In genomic region chr1:151864326-151864725, GRCm38 (mm10) we compare ENCODE assay signal across 13 mouse cellular contexts.
"Had no signal": no experiment of that assay in that cellular context is flagged by ENCODE, and none has a peak within 500 bp of the region (broad histone marks: within the 10 kb centered on the region; RNA-seq: fewer than 3 reads in every experiment).

No protein-coding gene starts in this region.

- H3K9me3 ChIP-seq: liver, embryonic 13.5 days; midbrain, embryonic 12.5 days; midbrain, embryonic 15.5 days; neural tube, embryonic 13.5 days had no signal

- H3K4me3 ChIP-seq: liver, embryonic 13.5 days; midbrain, embryonic 12.5 days; midbrain, embryonic 15.5 days; myocyte; neural tube, embryonic 13.5 days had no signal

- H3K27me3 ChIP-seq: liver, embryonic 13.5 days; midbrain, embryonic 12.5 days; midbrain, embryonic 15.5 days; neural tube, embryonic 13.5 days had no signal

- H3K4me2 ChIP-seq: liver, embryonic 13.5 days; midbrain, embryonic 12.5 days; midbrain, embryonic 15.5 days; neural tube, embryonic 13.5 days had no signal

- H3K27ac ChIP-seq: hindbrain, postnatal 0 days; liver, embryonic 13.5 days; midbrain, embryonic 12.5 days; midbrain, embryonic 15.5 days; neural tube, embryonic 13.5 days had no signal

- ATAC-seq: inflammation-experienced regulatory T-cells, adult 6 months; intestine, embryonic 16.5 days; midbrain, embryonic 15.5 days had no signal

- H3K9ac ChIP-seq: liver, embryonic 13.5 days; midbrain, embryonic 12.5 days; midbrain, embryonic 15.5 days; neural tube, embryonic 13.5 days had no signal

- H3K4me1 ChIP-seq: liver, embryonic 13.5 days; midbrain, embryonic 12.5 days; midbrain, embryonic 15.5 days; neural tube, embryonic 13.5 days had no signal

- DNase-seq: kidney, adult 18-20 months; liver, embryonic 13.5 days; retina, postnatal 1 day; right cerebral cortex, postnatal 25 days; spleen, adult 18-20 months; thymus, postnatal 25 days had no signal

- H3K36me3 ChIP-seq: liver, embryonic 13.5 days; midbrain, embryonic 12.5 days; midbrain, embryonic 15.5 days; neural tube, embryonic 13.5 days had no signal
